Mouse (Mus musculus): ENCODE data around the gene Gm17655. TPM values are rescaled to one million over a fixed set of nuclear protein-coding genes. Genes with fewer than 3 reads are reported as not detected.

The Gm17655 gene
- total RNA-seq (2023) = 8.8 to 18.2 TPM (median 14.0 TPM) in 4 replicates

GRCm38 (mm10) chr5:110072413-110072812 is at the start of gene Gm17655:
Gm17655 (minus strand) TSS chr5:110072513.

DNA sequence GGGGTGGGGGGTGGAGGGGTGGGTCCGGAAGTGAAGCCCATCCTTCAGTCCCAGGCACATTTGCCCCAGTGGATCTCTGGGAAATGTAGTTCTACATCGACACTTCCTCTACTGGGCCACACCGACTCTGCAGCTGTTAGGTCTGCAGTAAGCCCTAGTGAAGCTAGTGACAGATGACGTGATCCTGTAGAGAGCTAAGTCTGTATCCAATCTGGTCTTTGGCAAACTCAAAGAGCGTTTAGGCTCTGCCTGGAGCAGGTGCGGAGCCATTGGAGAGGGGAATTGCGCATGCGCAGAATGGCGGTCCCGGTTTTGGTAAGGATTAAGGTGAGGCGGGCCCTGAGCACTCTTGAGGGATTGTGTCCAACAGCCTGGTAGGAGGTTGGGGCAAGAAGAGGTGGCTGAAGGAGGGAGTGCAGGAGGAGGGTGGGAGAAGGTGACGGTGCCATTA is 37.7 kb upstream of the Gm17655 start, which contains the start of gene Zfp605:
Gene Zfp605 (plus strand): TSS at position 102 of the 451 bp plus-strand sequence.

GRCm38 (mm10) chr5:110107581-110108304 is 35.4 kb upstream of the Gm17655 start, which contains the start of gene Gtpbp6:
Gtpbp6 (minus strand) TSS chr5:110108197.

DNA sequence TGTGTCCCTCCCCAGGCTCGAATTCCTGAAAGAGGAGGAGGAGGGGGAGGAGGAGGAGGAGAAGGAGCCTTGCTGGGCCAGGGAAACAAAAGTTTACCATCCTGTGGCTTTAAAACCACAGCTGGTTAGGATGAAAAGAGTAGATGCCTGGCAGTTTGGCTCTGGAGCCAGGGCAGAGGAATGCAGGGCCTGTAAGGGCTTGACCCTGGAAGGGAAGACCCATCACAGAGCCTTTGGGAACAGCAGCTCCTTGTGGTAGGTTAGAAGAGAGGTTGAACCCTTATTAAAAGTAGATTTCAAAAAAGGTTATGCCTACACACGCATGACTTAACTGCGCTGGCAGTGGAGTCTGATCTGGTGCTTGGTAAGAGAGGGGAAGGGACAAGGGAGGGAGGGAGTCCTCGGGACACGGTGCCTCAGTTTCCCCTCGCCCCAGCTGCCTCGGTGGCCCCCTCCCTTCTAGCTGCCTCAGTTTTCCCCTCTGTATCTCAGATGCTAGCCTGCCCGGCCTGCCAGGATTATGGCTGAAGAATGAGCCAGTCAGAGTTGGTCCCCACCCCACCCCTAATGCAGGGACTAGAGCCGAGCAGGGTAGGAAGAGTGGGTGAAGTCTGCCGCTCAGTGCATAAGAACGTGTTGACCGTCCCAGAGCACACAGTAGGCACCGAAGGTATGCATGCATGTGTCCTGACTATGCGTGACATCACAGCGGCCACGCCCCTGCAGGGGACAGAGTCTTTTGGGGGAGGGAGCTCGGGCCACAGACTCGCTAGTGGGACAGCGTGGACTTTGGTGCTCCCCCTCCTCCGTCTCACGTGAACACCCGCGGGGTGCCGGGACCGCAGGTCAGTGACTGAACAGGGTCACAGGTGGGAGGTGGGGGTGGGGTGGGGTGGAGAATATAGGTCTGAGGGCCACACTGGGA is 27.6 kb upstream of the Gm17655 start, which contains the start of gene Plcxd1:
Gene Plcxd1 (plus strand): TSS at position 314 of the 925 bp plus-strand sequence.

DNA sequence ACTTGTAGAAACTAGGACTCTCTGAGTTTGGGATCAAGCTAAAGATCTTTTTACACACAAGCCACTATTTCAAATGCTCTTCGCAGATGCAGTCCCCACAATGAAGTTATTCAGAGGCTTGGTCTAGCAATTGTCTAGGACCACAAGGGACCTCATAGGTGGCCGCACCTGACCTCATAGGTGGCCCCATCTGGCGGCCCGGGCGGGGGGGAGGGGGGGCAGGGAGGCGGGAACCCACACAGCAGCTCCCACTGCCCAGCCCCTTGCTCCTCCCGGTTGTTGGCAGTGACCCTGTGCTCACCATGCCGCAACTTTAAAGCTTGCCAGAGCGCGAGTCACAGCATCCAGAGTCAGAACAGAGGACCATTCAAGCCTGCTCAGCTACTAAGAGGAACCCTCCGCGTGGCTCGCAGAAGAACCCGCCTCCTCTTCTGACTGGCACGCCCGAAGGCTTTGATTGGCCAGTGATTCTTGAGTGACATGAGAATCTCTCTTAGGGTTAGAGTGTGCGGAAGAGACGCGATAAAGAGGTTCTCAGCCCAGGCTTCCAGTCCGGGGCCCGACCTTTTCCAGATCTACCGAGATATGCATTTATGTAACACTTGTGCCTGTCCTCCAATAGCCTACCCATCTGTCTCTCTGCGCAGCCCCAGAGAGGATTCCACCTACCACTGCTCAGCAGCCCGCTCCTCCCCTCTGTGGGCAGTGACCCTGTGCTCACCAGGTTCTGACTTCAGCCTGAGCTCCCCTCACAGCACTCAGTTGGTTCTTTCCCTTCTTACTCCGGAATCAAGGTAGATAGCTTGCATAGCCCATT is 21.9 kb upstream of the Gm17655 start, which contains the start of gene Gm35315:
Gene Gm35315 (minus strand): TSS at position 391 of the 817 bp plus-strand sequence.

Other genes with a start within 250 kb of the Gm17655 start
- gene Gm15446, start 149.1 kb downstream of the Gm17655 start, total RNA-seq (2023) = 27.6 to 32.5 TPM (median 30.9 TPM) in 4 replicates
- gene Zfp932, start 76.0 kb downstream of the Gm17655 start, total RNA-seq (2023) = 33.6 to 50.3 TPM (median 47.2 TPM) in 4 replicates
- gene Gm35315, start 21.9 kb upstream of the Gm17655 start, total RNA-seq (2023) = 0.43 to 2.3 TPM (median 0.62 TPM) in 4 replicates
- gene Plcxd1, start 27.5 kb upstream of the Gm17655 start, total RNA-seq (2023) = 2.0 to 3.4 TPM (median 2.6 TPM) in 4 replicates
- gene Gtpbp6, start 35.7 kb upstream of the Gm17655 start, total RNA-seq (2023) = 124 to 140 TPM (median 133 TPM) in 4 replicates
- gene Zfp605, start 37.6 kb upstream of the Gm17655 start, total RNA-seq (2023) = 8.0 to 10.5 TPM (median 8.5 TPM) in 4 replicates
- gene Chfr, start 63.3 kb upstream of the Gm17655 start, total RNA-seq (2023) = 86.1 to 101 TPM (median 93.2 TPM) in 4 replicates
- 33.6 to 40.5 TPM (median 37.6 TPM) in 4 replicates for gene Golga3, start 104.2 kb upstream of the Gm17655 start, total RNA-seq (2023)
- 74.5 to 81.8 TPM (median 79.4 TPM) in 4 replicates for gene Ankle2, start 158.5 kb upstream of the Gm17655 start, total RNA-seq (2023)
- gene Pgam5, start 197.4 kb upstream of the Gm17655 start, total RNA-seq (2023) = 27.9 to 42.8 TPM (median 37.3 TPM) in 4 replicates
- 1.5 to 4.0 TPM (median 3.0 TPM) in 4 replicates for gene Pxmp2, start 213.7 kb upstream of the Gm17655 start, total RNA-seq (2023)
- 7.2 to 11.7 TPM (median 8.9 TPM) in 4 replicates for gene Pole, start 213.8 kb upstream of the Gm17655 start, total RNA-seq (2023)

All from B cell, adult 62 days (primary cell).